Mouse (Mus musculus): ENCODE data around the gene Wdr20.

Gene Wdr20

DNA sequence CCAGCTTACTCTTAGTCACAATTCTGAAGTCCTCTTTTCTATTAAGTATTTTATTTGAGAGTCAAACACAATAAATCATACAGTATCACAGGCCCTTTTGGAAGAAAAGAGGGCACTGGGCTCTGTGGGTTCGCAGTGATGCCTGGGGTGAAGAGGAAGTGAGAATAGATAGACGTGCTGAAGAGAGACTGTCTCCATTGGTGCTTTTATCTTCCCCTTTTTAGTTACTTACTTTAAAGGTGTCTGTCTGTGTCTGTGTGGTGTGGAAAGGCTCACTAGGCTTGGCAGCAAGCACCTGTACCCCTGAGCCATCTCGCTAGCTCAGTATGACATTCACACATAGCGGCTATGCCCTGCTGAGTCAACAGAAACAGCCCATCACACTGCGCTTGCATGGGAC lies 40.1 kb downstream of the Wdr20 start:
- DNase-seq (ENCODE audit: low spot score in 2 of 2), result no peak

DNA sequence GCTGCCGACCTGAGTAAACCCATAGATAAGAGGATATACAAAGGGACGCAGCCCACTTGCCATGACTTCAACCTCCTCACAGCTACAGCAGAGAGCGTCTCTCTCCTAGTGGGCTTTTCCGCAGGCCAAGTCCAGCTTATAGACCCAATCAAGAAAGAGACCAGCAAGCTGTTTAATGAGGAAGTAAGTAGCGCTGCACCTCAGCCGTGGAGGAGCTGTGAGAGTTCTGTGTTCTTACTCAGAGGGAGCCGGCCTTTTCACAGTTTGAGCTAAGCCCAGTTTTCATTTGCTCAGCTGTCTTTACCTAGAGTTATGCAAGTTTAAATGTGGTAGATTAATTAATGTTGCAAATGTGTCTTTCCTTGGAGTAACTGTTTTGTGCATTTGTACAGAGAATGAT lies 41.6 kb downstream of the Wdr20 start:
- no peak for DNase-seq (ENCODE audit: low spot score in 2 of 2)

DNA sequence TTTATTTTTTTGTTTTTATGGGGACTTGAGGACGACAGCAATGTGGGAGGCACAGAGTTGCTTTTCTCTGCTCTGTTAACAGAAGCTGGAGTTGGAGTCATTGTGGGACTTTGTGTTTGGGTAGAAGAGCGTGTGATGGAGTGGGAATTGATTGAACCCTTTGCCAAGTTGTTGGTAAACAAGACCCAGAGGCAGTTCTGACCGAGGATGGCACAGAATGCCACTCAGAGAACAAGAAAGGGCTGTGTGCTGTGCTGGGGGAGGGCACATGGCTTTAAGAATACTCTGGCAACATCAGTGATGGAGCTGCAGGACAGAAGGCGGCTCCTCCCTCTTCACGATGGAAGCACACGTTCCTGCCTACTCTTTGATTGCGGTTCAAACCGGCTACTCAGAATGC lies 43.4 kb downstream of the Wdr20 start:
- no peak for DNase-seq (ENCODE audit: low spot score in 2 of 2)

DNA sequence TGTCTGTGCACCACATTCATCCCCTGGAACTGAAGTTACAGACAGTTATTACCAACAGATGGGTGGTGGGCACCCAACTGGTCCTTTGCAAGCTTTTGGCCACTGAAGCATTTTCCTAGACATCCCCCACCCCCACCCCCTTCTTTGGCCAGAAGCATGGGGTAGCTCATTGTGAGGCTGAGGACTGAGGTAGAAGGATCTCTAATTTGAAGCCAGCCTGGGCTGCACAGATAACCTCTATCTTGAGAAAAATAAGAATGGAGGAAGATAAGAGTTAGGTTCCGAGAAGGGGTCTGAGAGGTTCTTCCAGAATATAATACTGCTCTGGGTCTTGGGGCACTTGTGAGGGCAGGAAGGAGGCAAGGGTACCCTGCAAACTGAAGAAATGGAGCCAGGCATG lies 44.5 kb downstream of the Wdr20 start:
- DNase-seq (ENCODE audit: low spot score in 2 of 2), result no peak

DNA sequence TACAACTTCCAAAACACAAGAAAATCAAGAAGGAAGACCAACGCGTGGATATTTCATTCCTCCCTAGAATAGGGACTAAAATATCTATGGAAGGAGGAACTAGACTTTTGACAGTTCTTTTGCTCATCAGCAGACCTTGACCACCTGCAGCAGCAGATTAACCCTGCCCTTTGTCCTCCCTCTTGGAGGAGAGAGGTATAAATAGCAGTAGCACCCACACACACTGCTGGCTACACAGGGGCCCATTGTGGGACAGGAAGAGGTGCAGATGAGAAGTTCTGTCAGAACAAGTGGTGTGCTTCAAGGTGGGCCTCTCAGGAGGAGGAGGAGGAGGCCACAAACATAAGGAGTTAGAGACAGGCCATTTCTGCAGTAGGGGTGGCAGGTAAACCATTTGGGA lies 46.5 kb downstream of the Wdr20 start:
- DNase-seq (ENCODE audit: low spot score in 2 of 2), result no peak

DNA sequence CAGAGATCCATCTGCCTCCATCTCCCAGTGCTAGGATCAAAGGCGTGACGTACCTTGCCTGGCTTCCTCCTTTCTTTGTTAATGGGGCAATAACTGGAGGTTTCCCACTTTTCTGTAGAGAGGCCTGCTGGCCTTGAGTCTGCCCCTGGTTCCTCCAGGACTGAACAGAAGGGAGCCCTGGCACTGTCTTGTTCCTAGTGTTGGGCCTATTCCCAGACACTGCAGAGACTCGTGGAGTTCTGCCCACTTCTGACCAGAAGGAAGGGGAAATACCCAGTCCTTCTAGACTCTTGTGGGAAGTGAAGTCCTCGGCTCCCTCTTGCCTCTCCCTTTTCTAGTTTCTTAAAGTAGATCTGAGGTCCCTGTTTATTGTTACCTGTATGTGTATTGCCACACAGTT lies 48.5 kb downstream of the Wdr20 start:
- DNase-seq (ENCODE audit: low spot score in 2 of 2), result no peak

DNA sequence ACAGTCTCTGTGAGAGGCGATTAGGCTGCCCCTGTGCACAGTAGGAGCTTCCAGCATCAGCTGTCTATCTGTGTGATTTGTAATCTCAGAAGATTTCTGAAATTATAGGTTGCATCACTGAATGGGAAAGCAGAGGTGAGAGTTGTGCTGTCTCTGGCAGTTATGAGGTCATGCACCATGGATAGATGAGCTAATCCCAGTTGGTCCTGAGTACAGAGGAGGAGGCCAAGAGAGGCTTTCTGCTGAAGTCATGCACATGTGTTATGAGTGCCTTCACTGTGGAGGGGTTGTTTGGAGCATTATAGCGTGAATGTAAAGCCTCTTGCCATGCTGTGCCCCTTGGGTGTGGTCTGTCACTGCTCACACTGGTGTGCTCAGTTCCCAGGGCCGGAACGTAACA lies 52.8 kb downstream of the Wdr20 start:
- DNase-seq (ENCODE audit: low spot score in 2 of 2), result no peak

DNA sequence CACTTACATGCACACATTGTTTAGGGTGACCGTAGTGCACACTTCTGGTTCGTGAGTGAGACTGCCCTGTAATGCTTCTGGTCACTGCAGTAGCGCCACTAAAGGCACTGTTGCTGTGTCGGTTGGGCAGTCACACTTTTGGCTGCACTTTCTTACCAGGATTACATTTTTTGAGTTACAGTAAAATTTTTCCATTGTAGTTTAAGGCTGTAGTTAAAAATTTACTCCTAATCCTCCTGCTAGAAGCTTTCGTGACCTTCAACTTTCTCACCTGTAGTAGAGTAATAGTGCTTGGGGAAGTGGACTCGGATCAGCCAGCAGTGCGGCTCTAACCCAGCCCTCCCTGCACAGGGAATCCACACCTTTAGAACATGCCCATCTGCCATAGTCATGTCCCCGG lies 53.3 kb downstream of the Wdr20 start:
- no peak for DNase-seq (ENCODE audit: low spot score in 2 of 2)

DNA sequence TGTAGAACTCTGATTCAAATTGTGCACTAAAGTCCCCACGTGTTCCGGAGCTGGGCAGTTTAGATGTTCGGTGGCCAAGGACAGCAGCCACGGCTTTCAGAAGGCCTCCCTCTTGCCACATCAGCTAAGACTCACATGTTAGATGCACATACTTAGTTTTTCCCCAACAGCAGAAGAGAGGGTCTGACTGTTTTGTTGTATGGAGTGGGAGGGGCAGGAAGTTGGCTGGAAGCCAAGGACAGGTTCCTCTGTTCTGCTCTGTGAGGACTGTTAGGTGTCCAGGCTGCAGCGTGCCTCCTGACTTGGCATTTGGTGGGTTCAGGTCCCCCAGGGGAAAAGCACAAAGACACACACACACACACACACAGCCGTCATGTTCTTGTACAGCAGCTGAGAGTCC lies 57.3 kb downstream of the Wdr20 start:
- DNase-seq (ENCODE audit: low spot score in 2 of 2), result no peak

DNA sequence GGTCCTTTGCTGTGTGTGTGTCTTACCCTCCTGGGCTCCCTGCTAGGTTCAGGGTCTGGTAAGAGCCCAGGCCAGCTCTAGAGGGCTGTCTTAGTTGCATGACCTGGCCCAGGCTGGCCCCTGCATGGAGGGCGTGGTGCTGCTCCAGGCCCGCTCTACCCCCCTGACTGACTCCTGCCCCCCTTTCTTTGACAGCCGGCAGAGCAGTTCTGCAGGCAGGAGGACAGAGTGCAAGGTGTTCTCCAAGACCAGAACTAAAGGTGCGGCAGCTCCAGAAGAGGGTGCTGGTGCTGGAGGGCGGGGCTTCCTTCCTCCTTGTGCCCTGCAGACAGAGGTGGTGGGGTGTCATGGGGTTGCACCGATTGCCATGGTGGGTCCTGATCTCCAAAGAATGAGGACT lies 59.0 kb downstream of the Wdr20 start:
- no peak for DNase-seq (ENCODE audit: low spot score in 2 of 2)

DNA sequence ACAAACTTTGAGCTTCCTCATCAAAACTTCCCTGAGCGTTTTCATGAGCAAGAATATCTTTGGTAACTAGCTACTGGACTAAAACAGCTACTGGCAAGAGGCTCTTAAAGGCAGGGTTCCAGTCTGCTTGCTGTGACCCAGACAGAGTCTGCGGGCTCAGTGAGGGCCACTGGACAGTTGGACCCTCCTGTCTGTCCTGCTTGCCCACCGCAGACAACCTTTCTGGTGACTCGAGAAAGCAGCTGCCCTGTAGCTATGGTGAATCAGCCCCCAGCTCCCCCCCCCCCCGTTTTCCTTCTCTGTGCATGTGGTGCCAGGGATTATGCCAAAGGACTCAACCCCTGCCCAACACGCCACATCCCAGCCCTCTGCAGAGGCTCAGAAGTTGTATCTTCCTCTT lies 59.5 kb downstream of the Wdr20 start:
- DNase-seq (ENCODE audit: low spot score in 2 of 2), result no peak

DNA sequence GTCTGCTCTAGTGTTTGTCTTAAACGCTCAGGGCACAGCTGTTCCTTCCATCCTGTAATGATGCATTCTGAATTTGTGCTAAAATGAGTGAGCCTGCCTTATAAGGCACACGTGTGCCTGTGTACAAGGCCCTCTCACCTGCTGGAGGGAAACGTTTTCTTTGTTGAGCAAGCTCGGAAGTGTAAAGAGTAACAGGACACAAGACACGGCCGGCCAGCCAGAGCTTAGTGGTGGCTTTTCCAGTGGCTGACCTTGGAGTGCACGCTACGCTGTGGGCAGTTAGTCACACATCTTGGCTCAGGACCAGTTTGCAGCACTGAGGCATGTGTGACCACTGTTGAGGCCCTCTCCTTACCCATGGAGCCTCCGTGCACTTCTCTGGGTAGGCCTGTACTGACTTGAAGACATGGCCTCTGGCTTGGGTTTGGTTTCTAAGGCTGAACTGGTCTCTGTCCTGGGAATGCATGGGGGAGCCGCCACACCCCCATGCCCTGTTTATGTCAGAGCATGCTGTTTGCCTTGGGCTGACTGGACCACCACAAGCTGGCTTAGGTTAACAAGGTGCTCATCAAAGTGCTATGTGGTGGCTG lies 60.2 kb downstream of the Wdr20 start:
- peak; percentile 25 to 27 for DNase-seq (ENCODE audit: low spot score in 2 of 2)

DNA sequence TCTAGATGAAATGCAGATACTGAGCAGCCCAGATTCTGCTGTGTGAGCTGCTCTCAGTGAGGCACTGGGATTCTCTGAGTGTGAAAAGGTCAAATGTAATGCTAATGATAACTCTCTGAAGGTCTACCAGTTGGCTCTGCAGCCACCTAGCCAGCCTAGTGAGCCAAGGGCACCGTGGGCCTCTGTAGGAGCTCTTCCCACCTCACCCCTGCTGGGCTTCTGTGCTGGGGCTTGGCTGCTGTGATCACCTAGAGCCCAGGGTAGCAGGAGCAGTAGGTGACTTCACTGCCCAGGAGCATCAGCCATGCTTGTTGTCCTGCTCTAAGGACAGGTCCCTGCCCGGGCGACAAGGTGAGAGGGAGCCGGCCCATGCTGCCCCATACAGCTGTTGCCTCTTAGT lies 61.5 kb downstream of the Wdr20 start:
- DNase-seq (ENCODE audit: low spot score in 2 of 2), result no peak

DNA sequence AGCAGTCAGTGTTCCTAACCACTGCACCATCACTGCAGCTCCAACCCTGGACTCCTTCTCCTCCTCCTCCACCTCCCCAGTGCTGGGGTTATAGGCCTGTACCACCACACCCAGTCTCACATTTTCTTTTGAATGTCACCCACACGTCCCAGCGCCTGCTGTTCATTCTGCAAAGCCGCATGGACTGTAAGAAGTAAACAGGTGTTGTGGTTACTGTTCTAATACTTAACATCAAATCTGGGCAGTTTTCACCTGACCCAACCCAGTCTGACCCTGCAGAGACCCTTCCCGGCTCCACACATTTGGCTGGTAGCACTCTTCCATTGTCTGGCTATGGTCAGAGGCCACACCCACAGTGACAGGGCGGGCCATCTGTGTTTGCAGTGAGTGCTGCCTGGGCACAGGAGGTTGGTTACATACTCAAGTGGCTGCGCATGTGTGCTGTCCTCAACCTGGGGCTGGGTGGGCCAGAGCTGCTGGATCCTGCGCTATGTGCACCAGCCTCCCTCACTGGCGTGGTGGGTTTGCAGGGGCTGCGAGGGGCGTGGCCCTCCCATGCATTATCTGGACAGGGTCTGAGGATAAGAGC lies 64.2 kb downstream of the Wdr20 start:
- no peak for DNase-seq (ENCODE audit: low spot score in 2 of 2)

DNA sequence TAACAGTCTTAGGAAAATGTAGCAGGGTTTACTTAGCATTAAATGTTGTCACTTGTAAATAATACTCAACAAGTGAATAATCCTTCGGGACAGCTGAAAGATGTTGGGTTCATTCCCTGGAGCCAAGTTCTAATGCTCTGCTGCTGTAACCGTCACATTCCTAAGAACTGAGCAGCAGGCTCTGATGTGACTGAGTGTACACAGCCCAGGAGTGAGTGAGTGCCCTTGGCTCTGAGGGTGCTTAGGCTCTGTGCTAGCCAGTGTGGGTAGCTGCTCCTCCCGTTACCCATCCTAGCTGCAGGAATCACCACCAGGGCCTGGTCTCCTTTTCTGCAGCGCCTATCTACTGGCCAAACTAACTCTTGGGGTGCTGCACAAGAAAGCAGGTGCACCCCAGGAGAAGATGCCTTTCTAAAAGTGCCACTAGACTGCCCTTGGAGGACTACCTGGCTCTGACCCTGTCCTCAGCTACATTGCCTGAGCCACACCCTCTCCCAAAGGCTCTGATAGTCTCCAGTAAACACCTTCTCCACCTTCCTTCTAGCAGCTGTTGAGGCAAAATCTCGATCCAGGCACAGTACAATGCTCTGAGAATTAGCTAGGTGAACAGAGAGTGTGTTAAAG lies 65.0 kb downstream of the Wdr20 start:
- DNase-seq (ENCODE audit: low spot score in 2 of 2), result no peak

DNA sequence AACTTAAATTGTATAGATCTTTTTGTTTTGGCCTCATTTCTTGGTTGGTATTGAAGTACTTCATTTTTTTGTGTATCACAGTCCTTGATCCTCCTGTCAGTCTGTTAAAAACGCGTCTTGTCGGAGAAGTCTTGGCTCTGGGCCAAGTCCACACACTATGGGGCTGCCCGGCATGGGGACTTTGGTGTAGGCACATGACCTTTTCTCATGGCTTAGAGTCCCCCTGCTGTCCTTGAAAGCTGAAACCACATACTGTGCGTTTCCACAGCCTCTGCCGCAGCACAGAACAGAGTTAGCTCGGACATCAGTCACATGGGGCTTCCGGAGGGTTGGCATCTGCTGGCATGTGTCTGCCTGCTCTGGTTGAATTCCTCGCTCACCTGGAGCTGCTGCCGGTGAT lies 66.5 kb downstream of the Wdr20 start:
- DNase-seq (ENCODE audit: low spot score in 2 of 2), result no peak

DNA sequence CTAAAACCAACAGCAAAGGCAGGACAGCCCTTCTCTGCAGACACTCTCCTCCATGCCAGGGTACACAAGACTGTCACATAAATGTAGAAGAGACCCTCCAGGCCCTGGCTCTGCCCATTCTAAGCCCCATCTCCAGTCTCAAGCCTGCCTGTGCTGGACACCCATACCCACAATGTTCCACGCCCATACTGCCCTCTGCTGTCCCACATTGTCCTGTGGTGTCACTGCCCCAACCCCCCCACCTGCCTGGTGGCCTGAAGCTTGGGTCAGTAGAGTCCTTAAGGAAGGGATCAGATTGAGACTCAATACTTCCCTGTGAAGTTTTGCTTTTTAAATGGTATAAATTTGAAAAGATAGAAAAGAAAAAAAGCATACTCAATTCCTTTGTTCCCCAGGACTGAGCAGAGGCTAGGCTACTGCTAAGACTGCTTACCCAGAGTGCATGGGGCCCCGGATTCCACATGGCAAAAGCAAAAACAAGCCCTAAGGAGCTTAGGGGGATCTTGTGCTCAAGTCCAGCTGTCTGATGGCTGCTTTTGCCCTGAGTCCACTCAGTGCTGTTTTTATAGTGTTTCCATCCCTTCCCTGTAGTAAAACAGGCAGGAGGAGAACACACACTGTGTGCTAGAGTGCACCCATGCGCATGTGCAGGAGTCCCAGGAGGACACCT lies 68.7 kb downstream of the Wdr20 start:
- no peak for DNase-seq (ENCODE audit: low spot score in 2 of 2)

DNA sequence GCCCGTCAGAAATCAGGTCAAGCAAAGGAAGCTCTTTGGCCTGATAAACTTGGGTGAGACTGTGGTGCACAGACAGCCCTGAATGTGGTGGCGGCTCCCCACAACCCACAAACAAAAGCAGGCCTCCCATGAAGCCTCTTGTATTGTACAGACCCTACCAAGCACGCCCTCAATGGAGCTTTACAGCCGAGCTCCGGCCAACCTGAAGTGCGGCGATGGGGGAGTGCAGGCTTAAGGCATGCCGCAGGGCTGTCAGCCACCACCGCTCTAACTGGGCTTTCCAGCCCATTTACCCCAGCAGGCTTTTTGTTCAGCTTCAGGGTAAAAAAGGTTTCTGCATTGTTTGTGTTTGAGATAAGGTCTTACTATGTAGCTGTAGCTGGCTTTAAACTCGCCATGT lies 70.7 kb downstream of the Wdr20 start:
- no peak for DNase-seq (ENCODE audit: low spot score in 2 of 2)

DNA sequence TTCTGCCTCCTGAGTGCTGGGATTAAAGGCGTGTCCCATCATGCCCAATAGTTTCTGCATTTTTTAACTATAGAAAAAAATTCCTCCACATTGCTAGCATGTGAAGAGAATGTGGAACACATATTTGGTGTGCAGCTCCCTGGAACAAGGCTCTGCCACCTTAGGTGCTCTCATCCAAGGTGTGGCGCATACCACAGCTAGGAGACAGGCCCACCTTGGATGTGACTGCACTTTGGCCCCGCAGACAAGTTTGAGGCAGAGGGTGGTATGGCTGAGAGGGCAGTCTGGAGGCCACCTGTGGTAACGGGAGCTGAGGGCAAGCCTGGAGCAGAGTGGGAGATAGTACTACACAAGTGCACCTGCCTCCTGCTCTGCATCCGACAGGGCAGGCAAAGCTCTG lies 71.1 kb downstream of the Wdr20 start:
- DNase-seq (ENCODE audit: low spot score in 2 of 2), result no peak

DNA sequence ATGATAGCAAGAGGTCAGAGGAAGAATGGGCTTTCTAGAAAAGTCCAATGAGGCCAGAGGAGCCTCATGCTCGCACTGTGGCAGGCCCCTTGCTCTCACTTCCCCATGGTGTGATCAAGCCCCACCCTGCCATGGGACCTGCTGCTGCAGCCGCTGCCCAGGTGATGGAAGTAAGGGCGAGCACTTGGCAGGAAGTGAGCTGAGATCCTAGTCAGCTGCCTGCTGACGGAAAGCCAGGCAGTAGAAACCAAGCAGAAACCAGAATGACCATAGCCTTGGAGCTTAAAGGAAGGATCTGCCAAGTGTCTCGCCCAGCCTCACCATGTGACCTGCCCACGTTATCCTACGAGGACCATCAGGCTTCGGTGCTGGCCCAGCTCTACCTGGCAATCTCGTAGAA lies 75.4 kb downstream of the Wdr20 start:
- no peak for DNase-seq (ENCODE audit: low spot score in 2 of 2)

DNA sequence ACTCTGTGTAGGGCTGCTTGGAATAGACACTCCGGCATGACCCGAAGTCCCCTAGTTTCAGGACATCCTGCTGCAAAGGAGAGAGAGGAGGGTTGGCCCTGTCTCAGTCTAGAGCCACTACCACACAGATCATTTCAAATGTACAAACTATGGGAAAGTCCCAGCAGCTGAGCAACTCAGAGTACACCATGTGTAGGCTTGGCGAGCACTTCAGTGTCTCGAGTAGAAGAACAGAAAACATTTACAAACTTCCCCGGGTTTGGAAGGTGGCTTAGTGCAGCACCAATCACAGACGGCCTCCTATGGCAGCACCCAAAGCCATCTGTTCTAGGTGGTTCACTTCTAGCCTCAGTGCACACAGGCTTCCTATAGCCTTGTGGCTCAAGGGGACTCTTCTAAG lies 75.9 kb downstream of the Wdr20 start:
- DNase-seq (ENCODE audit: low spot score in 2 of 2), result no peak

DNA sequence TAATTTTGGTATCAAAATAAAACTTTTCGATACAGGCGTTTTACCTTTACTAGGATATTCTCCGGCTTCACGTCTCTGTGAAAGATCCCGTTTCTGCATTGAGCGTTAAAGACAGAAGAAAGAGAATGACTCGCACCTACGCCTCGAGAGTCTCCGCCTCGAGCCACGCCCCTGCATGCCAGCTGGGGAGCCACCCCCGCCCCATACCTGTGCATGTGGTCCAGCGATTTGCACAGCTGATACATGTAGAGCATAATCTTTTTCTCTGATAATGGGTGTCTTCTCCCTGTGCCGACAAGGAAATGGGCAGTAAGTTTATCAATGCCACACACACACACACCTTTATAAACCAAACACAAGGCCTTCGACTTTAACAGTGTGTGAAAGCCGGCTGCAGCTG lies 77.2 kb downstream of the Wdr20 start:
- DNase-seq (ENCODE audit: low spot score in 2 of 2), result no peak

DNA sequence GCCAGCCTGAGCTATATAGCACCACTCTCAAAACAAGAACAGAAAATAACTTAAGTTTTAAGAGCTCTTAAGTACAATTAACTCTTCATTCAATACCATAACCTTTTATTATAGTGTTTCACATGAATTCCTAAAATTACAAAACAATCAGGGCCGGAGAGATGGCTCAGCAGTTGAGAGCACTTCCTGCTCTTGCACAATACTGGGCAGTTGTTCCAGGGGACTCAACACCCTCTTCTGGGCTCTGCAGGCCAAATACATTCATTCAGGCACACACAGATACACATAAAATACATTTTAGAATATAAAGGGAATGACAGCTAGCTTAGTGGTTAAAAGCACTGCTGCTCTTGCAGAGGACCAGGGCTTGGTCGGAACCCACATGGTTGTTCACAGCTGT lies 79.1 kb downstream of the Wdr20 start:
- no peak for DNase-seq (ENCODE audit: low spot score in 2 of 2)
